Mouse (Mus musculus) layer of hippocampus, postnatal 14 days (tissue): ENCODE results near the gene Mroh2b. TPM values are rescaled to one million over a fixed set of nuclear protein-coding genes. Genes with fewer than 3 reads are reported as not detected.

Source experiments
- DNase-seq, 2 experiments: peaks; one replicate each; pipeline ENCODE4 v3.0.0; 2021 to 2022; ENCODE audit warnings: low spot score in 2 of 2, mixed read lengths in 1 of 2
- long read RNA-seq, 2 experiments: library from polyadenylated mRNA; stranded (forward); transcript quantifications; one replicate each; pipeline ENCODE4 v2.0.0; 2021
- total RNA-seq, 2 experiments: library from RNA; stranded (reverse); gene quantifications; 2 replicates each; pipeline ENCODE4 v1.2.3; 2021

Gene Mroh2b
- not detected for total RNA-seq
- long read RNA-seq, experiment 1, partial matches to known transcripts, result 1 of 1 reads
- long read RNA-seq, experiment 1, other reads (novel, unspliced or antisense), result 0 of 1 reads
- long read RNA-seq, experiment 2, result 0 reads

GRCm38 (mm10) chr15:4898437-4898836, at the start of gene Mroh2b:
Mroh2b (plus strand) TSS chr15:4898737.
- no peak for DNase-seq

DNA sequence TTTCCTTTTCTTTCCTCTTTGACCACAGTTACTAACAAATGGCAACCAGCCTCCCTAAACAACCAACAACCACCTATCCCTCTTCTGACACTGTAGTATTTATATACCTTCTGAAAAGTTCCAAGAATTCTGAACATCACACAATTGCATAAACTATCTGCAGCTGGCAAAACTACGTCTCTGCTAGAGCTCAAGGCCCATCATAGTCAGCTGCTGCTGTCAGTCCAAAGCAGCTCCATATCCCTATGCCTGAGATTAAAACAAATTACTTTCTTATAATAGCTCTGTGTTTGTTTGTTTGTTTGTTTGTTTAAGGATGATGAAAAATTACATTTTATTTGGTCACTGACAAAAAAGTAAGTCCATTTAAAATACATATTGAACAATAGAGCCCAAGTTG, 48.5 kb upstream of the Mroh2b start:
- no peak for DNase-seq

GRCm38 (mm10) chr15:4894962-4895361, 3.6 kb upstream of the Mroh2b start:
- DNase-seq, result no peak

GRCm38 (mm10) chr15:4934731-4935130, 36.2 kb downstream of the Mroh2b start:
- DNase-seq, result no peak

- no peak for DNase-seq
Measured at GRCm38 (mm10) chr15:4973355-4973754, 74.8 kb downstream of the Mroh2b start.

- no peak for DNase-seq
Measured at GRCm38 (mm10) chr15:5002903-5003302, 104.4 kb downstream of the Mroh2b start.

- DNase-seq, result no peak
Measured at GRCm38 (mm10) chr15:5003503-5004196, 105.1 kb downstream of the Mroh2b start.

DNA sequence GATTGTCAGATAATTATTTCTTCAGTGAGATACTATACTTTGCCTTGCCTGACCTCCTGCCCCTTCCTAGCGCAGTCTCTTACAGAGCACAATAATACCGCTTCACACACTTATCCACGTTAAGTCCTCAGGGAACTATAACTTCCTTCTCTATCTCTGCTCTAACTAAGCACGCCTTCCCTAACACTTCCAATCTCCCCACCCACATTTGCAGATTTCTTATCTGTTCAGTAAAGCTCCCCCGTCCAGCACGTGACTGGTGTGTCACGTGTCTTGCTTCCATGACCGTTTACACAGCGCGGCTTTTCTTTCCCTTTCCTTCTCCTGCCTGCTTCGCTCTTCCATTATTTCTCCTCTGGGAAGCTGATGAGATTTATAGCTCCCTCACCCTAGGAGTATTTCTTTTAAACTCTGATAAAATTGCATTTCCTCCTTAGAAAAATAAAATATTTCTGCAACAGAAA, 111.1 kb downstream of the Mroh2b start:
- no peak for DNase-seq

Other genes with a start within 250 kb of the Mroh2b start
- gene C6, start 171.6 kb upstream of the Mroh2b start, total RNA-seq, result not detected
- under 1 TPM; 0.14 to 0.28 TPM for gene C7, start 165.0 kb downstream of the Mroh2b start, total RNA-seq
- gene Card6, start 209.8 kb downstream of the Mroh2b start, total RNA-seq, result 1 to 10 TPM; 2.0 to 3.7 TPM
- 100 to 1,000 TPM; 210 to 230 TPM for gene Rpl37, start 217.9 kb downstream of the Mroh2b start, total RNA-seq
- 10 to 100 TPM; 19.2 to 20.8 TPM for gene Prkaa1, start 245.1 kb downstream of the Mroh2b start, total RNA-seq